Mouse (Mus musculus) MEL (cell line): ENCODE results near the gene Tax1bp1. TPM values are rescaled to one million over a fixed set of nuclear protein-coding genes. Genes with fewer than 3 reads are reported as not detected.

Experiments used
- DNase-seq: peaks from one replicate; pipeline ENCODE4 v3.0.0; 2011; ENCODE audit warnings: low read depth, low spot score
- H3K27ac ChIP-seq: 2 replicates; pipeline ENCODE4 v1.5.1; 2012; ENCODE audit warnings: low read depth, mild to moderate bottlenecking, control low read depth, low read length, moderate library complexity; ENCODE audit not compliant: control insufficient read depth
- H3K27me3 ChIP-seq, 2 experiments: fragments of 150-350 bp in 1 of 2; sonication (generic) in 1 of 2; 2 replicates each; pipeline ENCODE4 v1.6.1; 2012; ENCODE audit warnings: low read length in 2 of 2, mild to moderate bottlenecking in 2 of 2, improper control_type of control experiment in 1 of 2, moderate library complexity in 1 of 2; ENCODE audit not compliant: insufficient read depth in 2 of 2, control insufficient read depth in 1 of 2
- H3K36me3 ChIP-seq, 2 experiments: 2 replicates each; pipeline ENCODE4 v1.6.1; 2012 to 2014; ENCODE audit warnings: low read length in 2 of 2, improper control_type of control experiment in 1 of 2, inconsistent platforms in 1 of 2, mild to moderate bottlenecking in 1 of 2; ENCODE audit not compliant: insufficient read depth in 2 of 2, control insufficient read depth in 1 of 2
- H3K4me1 ChIP-seq, 2 experiments: fragments of 150-350 bp in 1 of 2; sonication (generic) in 1 of 2; 2 replicates each; pipeline ENCODE4 v1.6.1; 2012; ENCODE audit warnings: low read length in 2 of 2, improper control_type of control experiment in 1 of 2, mild to moderate bottlenecking in 1 of 2; ENCODE audit not compliant: insufficient read depth in 2 of 2, control insufficient read depth in 1 of 2
- H3K4me3 ChIP-seq, 2 experiments: fragments of 150-350 bp in 1 of 2; sonication (generic) in 1 of 2; 2 replicates each; pipeline ENCODE4 v1.5.1; 2012; ENCODE audit warnings: low read depth in 2 of 2, low read length in 2 of 2, mild to moderate bottlenecking in 2 of 2, moderate library complexity in 2 of 2, control low read depth in 1 of 2, improper control_type of control experiment in 1 of 2; ENCODE audit not compliant: control insufficient read depth in 1 of 2, insufficient read depth in 1 of 2
- H3K79me2 ChIP-seq: 2 replicates; pipeline ENCODE4 v1.6.1; 2012; ENCODE audit warnings: mild to moderate bottlenecking, low read length, moderate library complexity; ENCODE audit not compliant: control insufficient read depth, poor library complexity, insufficient read depth
- H3K9ac ChIP-seq: 2 replicates; pipeline ENCODE4 v1.6.1; 2012; ENCODE audit warnings: low read depth, mild to moderate bottlenecking, control low read depth, low read length, moderate library complexity; ENCODE audit not compliant: control insufficient read depth, poor library complexity, severe bottlenecking
- H3K9me3 ChIP-seq: fragments of 150-350 bp; sonication (generic); replicated peaks from 2 replicates; pipeline ENCODE4 v1.6.1; 2012; ENCODE audit warnings: mild to moderate bottlenecking, low read length, improper control_type of control experiment, moderate library complexity; ENCODE audit not compliant: insufficient read depth
- E2F4 ChIP-seq: IDR thresholded peaks from 2 replicates; pipeline ENCODE4 v1.6.1; 2011; ENCODE audit warnings: low read depth, low read length, improper control_type of control experiment, borderline replicate concordance
- GABPA ChIP-seq: IDR thresholded peaks from 2 replicates; pipeline ENCODE4 v1.6.1; 2012; ENCODE audit warnings: low read depth, mild to moderate bottlenecking, inconsistent platforms, low read length, improper control_type of control experiment, moderate library complexity
- GATA1 ChIP-seq: IDR thresholded peaks from 2 replicates; pipeline ENCODE4 v1.6.1; 2011; ENCODE audit warnings: low read depth, low read length, improper control_type of control experiment
- JUND ChIP-seq: IDR thresholded peaks from 2 replicates; pipeline ENCODE4 v1.6.1; 2011; ENCODE audit warnings: low read depth, mild to moderate bottlenecking, improper control_type of control experiment, low read length
- MAFK ChIP-seq: IDR thresholded peaks from 2 replicates; pipeline ENCODE4 v1.6.1; 2011; ENCODE audit warnings: low read depth, mild to moderate bottlenecking, low read length, improper control_type of control experiment, borderline replicate concordance
- MAZ ChIP-seq: IDR thresholded peaks from 2 replicates; pipeline ENCODE4 v1.6.1; 2012; ENCODE audit warnings: low read depth, mild to moderate bottlenecking, inconsistent platforms, low read length, improper control_type of control experiment
- MXI1 ChIP-seq: IDR thresholded peaks from 2 replicates; pipeline ENCODE4 v1.6.1; 2011; ENCODE audit warnings: mild to moderate bottlenecking, low read depth, low read length, improper control_type of control experiment
- MYB ChIP-seq: IDR thresholded peaks from 2 replicates; pipeline ENCODE4 v1.6.1; 2011; ENCODE audit warnings: mild to moderate bottlenecking, low read depth, low read length, improper control_type of control experiment
- NRF1 ChIP-seq: IDR thresholded peaks from 2 replicates; pipeline ENCODE4 v1.6.1; 2014; ENCODE audit warnings: low read depth, mild to moderate bottlenecking, inconsistent platforms, low read length, improper control_type of control experiment, moderate library complexity; ENCODE audit not compliant: poor library complexity, insufficient read depth, severe bottlenecking
- POLR2AphosphoS2 ChIP-seq: IDR thresholded peaks from 2 replicates; pipeline ENCODE4 v1.6.1; 2011; ENCODE audit warnings: low read length, improper control_type of control experiment
- POLR2AphosphoS5 ChIP-seq: IDR thresholded peaks from 2 replicates; pipeline ENCODE4 v1.6.1; 2012; ENCODE audit warnings: low read depth, borderline replicate concordance, mild to moderate bottlenecking, inconsistent platforms, low read length, moderate library complexity, mixed read lengths
- SMC3 ChIP-seq: IDR thresholded peaks from 2 replicates; pipeline ENCODE4 v1.6.1; 2011; ENCODE audit warnings: low read depth, low read length, improper control_type of control experiment
- TCF12 ChIP-seq: IDR thresholded peaks from 2 replicates; pipeline ENCODE4 v1.6.1; 2014; ENCODE audit warnings: low read depth, mild to moderate bottlenecking, inconsistent platforms, low read length, improper control_type of control experiment, moderate library complexity
- USF1 ChIP-seq: IDR thresholded peaks from 2 replicates; pipeline ENCODE4 v1.6.1; 2014; ENCODE audit warnings: low read depth, mild to moderate bottlenecking, inconsistent platforms, low read length, improper control_type of control experiment, moderate library complexity
- ZC3H11A ChIP-seq: IDR thresholded peaks from 2 replicates; pipeline ENCODE4 v1.6.1; 2012; ENCODE audit warnings: low read depth, mild to moderate bottlenecking, inconsistent platforms, low read length, improper control_type of control experiment
- ZKSCAN1 ChIP-seq: IDR thresholded peaks from 2 replicates; pipeline ENCODE4 v1.6.1; 2012; ENCODE audit warnings: low read depth, mild to moderate bottlenecking, inconsistent platforms, low read length, improper control_type of control experiment, moderate library complexity
- ZMIZ1 ChIP-seq: IDR thresholded peaks from 2 replicates; pipeline ENCODE4 v1.6.1; 2012; ENCODE audit warnings: low read depth, mild to moderate bottlenecking, inconsistent platforms, low read length, improper control_type of control experiment, moderate library complexity
- polyA plus RNA-seq, 2 experiments: library from polyadenylated mRNA; stranded (reverse) in 1 of 2; unstranded in 1 of 2; fragments of >175 nt in 1 of 2; fragments of >200 nt in 1 of 2; gene quantifications; 2 replicates each; pipeline versions ENCODE4 v1.2.1 to v1.2.4; 2012; ENCODE audit warnings: low replicate concordance in 2 of 2, low read depth in 1 of 2; ENCODE audit not compliant: insufficient read length in 2 of 2, insufficient read depth in 1 of 2, missing spikeins in 1 of 2
- total RNA-seq: library from RNA; depleted of rRNA; stranded (reverse); fragments of 300-350 nt; gene quantifications from 2 replicates; pipeline ENCODE4 v1.2.3, GENCODE M21; 2012

The Tax1bp1 gene
- total and polyA plus RNA-seq, 3 experiments: 39.8 to 45.6 TPM; not detected in 1

GRCm38 (mm10) chr6:52779546-52779945 is 66.0 kb downstream of the Tax1bp1 start:
- no peak overlapping the region for H3K4me3 ChIP-seq
- no peak overlapping the region for H3K9ac ChIP-seq
- no peaks in the 10 kb centered on the region for H3K4me1 ChIP-seq
- H3K27me3 ChIP-seq: no peaks in the 10 kb centered on the region
- no peak overlapping the region for H3K27ac ChIP-seq
- H3K79me2 ChIP-seq: no peaks in the 10 kb centered on the region
- H3K9me3 ChIP-seq: no peaks in the 10 kb centered on the region
- no peaks in the 10 kb centered on the region for H3K36me3 ChIP-seq
- TF ChIP-seq POLR2AphosphoS5 (no peak), SMC3 (no peak), MYB (no peak), ZC3H11A (no peak), MXI1 (no peak), ZMIZ1 (no peak), TCF12 (no peak), JUND (no peak)
- TF ChIP-seq, all 39 proteins: peak for 0
- DNase-seq: no peak

GRCm38 (mm10) chr6:52790316-52790715 is 76.8 kb downstream of the Tax1bp1 start:
- Histone ChIP-seq H3K36me3 (no peaks in the 10 kb centered on the region), H3K4me3 (no peak overlapping the region), H3K9ac (no peak overlapping the region), H3K9me3 (no peaks in the 10 kb centered on the region), H3K27ac (no peak overlapping the region), H3K79me2 (no peaks in the 10 kb centered on the region), H3K4me1 (no peaks in the 10 kb centered on the region), H3K27me3 (no peaks in the 10 kb centered on the region)
- DNase-seq: no peak
- TF ChIP-seq POLR2AphosphoS2 (no peak), USF1 (no peak), NRF1 (no peak), GATA1 (no peak), E2F4 (no peak), MAZ (no peak), GABPA (no peak), MXI1 (no peak), MAFK (no peak), ZKSCAN1 (no peak), TCF12 (no peak)
